Mouse (Mus musculus): Measurements from ENCODE around the gene Mms19. TPM values are rescaled to one million over a fixed set of nuclear protein-coding genes. Genes with fewer than 3 reads are reported as not detected.
"Not testable (repeated sequence)": the region's sequence is repeated elsewhere in the genome, so short reads cannot be mapped to it uniquely, and the experiment has no call there.

Mms19 gene
- total RNA-seq, 2 experiments from 2014 or later = 29.2 to 37.6 TPM

DNA sequence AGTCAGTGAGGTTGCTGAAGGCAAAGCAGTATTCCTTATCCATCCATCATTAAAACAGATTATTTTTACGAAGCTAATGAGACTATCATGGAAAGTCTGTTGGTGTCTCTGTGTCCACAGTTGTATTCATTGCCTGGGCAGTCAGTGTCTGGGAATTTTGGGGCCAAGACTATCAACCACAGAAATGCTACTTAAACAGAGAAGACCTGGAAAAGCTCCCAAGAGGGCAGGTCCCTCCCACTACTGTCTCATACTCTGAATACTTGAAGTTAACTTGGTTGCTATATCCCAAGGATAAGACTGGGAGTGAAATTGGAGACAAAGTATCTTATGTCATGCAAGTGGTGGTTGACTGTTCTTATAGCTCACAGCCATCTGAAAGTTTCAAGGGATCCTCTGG lies 45.0 kb downstream of the Mms19 start:
- DNase-seq (ENCODE audit: low spot score in 2 of 2) = no peak

GRCm38 (mm10) chr19:41934124-41934523 lies 46.8 kb downstream of the Mms19 start:
- no peak for DNase-seq (ENCODE audit: low spot score in 2 of 2)

DNA sequence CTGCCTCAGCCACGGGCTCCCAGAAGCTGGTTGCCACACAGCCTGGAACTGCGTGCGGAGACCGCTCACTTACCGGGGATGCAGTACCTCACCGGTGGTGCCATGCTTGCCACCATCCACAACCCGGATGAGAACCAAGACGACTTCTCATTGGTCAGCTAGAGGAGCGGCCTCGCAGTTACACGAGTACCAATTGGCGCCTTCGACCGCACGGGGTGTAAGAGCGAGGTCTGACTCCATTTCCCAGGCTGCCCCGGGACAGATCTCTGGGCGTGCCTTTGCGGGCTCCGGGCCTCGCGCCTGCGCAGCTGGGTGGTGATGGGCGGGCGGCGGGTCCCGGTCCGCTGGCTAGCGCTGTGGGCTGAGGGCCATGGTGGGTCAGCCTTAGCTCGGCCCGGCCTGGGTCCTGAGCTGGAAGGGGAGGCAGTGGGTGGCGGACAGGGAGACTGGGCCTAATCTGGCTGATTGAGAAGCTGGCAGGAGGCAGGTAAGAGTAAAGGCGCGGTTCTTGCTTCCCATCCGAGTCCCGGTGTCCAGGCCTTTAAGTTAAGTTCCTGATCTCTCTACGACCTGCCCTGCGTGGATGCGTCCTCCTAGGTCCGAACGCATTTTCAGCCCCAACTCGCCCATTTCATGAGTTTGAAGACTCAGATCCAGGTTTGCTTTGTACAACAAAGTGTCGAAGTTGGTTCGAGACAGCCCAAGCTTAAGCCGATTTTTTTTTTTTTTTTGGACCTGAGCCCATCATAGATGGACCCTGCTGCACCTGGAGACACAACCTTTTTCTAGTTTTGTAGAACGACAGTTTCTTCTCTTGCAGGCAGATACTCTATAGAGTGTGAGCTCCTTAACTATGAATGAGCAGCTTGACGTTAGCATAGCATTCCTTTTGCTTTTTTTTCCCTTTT lies 47.5 kb downstream of the Mms19 start, which contains the start of the genes Exosc1 and Zdhhc16:
Gene Exosc1, minus strand, starts transcription at position 245 of the 908 bp plus-strand sequence.
Gene Zdhhc16, plus strand, starts transcription at position 302 of the 908 bp plus-strand sequence.
- peak; percentile 99 for DNase-seq (ENCODE audit: low spot score in 2 of 2)

GRCm38 (mm10) chr19:41932686-41933085 lies 48.3 kb downstream of the Mms19 start:
- DNase-seq (ENCODE audit: low spot score in 2 of 2) = no peak

GRCm38 (mm10) chr19:41920412-41921067 lies 60.4 kb downstream of the Mms19 start:
- DNase-seq (ENCODE audit: low spot score in 2 of 2) = no peak

- DNase-seq (ENCODE audit: low spot score in 2 of 2) = no peak
Measured at GRCm38 (mm10) chr19:41919471-41919870, 61.5 kb downstream of the Mms19 start.

DNA sequence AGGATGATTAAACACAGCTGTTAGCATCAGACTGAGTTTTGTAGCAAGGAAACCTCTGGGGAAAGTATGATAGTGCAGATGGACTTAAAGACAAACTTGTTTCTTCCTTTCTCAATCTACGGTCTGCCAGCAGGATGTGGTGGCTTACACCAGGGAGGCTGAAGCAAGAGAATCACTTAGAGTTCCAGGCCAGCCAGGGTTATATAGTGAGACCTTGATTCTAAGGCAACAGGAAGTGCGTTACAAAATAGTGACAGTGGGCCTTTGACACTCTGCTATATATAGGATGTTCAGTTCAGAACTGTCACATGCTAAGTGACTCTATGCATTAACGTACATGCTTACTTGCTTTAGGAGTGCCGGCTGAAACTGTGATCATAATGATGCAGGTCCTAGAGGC lies 64.1 kb downstream of the Mms19 start:
- no peak for DNase-seq (ENCODE audit: low spot score in 2 of 2)

- DNase-seq (ENCODE audit: low spot score in 2 of 2) = no peak
Measured at GRCm38 (mm10) chr19:41915294-41915693, 65.7 kb downstream of the Mms19 start.

- not testable (repeated sequence) for DNase-seq (ENCODE audit: low spot score in 2 of 2)
Measured at GRCm38 (mm10) chr19:41914592-41914882, 66.4 kb downstream of the Mms19 start.

- DNase-seq (ENCODE audit: low spot score in 2 of 2) = no peak
Measured at GRCm38 (mm10) chr19:41913774-41914591, 67.0 kb downstream of the Mms19 start.

GRCm38 (mm10) chr19:41912121-41913080 lies 68.6 kb downstream of the Mms19 start:
- DNase-seq (ENCODE audit: low spot score in 2 of 2) = peak in 1 of 2 experiments; percentile 28

- peak; percentile 94 to 98 for DNase-seq (ENCODE audit: low spot score in 2 of 2)
Measured at GRCm38 (mm10) chr19:41911178-41912073, 69.5 kb downstream of the Mms19 start, which contains the start of gene Pgam1. TSS of gene Pgam1 (plus strand) at chr19:41911923.

DNA sequence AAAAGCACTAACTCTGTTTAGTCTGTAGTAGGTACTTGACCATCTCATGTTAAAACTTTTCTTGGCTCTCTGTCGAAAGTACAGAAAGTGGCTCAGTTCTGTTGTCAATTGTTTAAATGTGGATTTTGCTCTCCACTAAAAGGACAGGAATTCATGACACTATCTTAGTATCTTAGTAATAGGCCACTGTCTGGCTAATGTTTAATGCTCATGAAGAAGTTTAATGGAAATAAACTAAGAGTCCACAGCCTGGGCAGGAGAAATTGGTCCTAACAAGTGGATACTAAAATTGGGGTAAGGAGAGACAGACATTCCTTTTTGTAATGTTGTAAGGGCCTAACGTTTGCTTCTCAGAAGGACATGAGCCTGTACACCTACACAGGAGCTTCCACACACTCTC lies 70.6 kb downstream of the Mms19 start:
- DNase-seq (ENCODE audit: low spot score in 2 of 2) = no peak

- no peak for DNase-seq (ENCODE audit: low spot score in 2 of 2)
Measured at GRCm38 (mm10) chr19:41908736-41909135, 72.2 kb downstream of the Mms19 start.

GRCm38 (mm10) chr19:41907079-41907760 lies 73.7 kb downstream of the Mms19 start:
- DNase-seq (ENCODE audit: low spot score in 2 of 2) = no peak

GRCm38 (mm10) chr19:41906311-41907078 lies 74.5 kb downstream of the Mms19 start:
- DNase-seq (ENCODE audit: low spot score in 2 of 2) = no peak

DNA sequence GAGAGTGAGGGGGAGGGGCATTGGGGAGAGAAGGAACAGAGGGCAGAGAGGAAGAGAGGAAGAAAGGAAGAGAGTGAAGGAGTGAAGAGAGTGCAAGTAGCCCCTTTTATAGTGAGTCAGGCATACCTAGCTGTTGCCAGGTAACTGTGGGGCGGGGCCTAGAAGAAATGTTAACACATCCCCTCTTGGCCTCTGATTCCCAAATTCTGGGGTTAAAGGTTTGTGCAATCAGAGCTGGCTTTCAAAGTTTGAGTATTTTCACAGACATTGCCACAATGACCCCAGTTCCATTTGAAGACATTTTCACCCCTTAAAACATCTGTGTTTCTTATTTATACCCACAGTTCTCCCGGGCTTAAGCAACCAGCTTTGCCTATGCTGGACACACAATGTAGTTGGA lies 75.7 kb downstream of the Mms19 start:
- DNase-seq (ENCODE audit: low spot score in 2 of 2) = no peak

All from layer of hippocampus, postnatal 14 days (tissue).